Mouse (Mus musculus) limb, embryonic 14.5 days (tissue): ENCODE measurements around the gene Tmprss7. TPM values are rescaled to one million over a fixed set of nuclear protein-coding genes. Genes with fewer than 3 reads are reported as not detected.

Source experiments
- ATAC-seq: fragments of 200-750 bp; cut with Nextera tagmentation; 2 replicates; pipeline ENCODE4 v1.8.0; 2017; ENCODE audit warnings: low read depth, moderate number of reproducible peaks, moderate TSS enrichment; ENCODE audit not compliant: low FRiP score
- DNase-seq: peaks from one replicate; pipeline ENCODE4 v3.0.0-alpha.2; 2015; ENCODE audit warnings: low spot score
- H3K27ac ChIP-seq: fragments of 300-500 bp; sonication (generic); replicated peaks from 2 replicates; pipeline ENCODE4 v1.5.1; 2014; ENCODE audit warnings: low read depth, mild to moderate bottlenecking, low read length, moderate library complexity, mixed read lengths
- H3K27me3 ChIP-seq: fragments of 300-500 bp; sonication (generic); 2 replicates; pipeline ENCODE4 v1.6.1; 2014; ENCODE audit warnings: low read length, mixed read lengths; ENCODE audit not compliant: control insufficient read depth, insufficient read depth
- H3K36me3 ChIP-seq: fragments of 300-500 bp; sonication (generic); 2 replicates; pipeline ENCODE4 v1.6.1; 2014; ENCODE audit warnings: mild to moderate bottlenecking, low read length, moderate library complexity, mixed read lengths; ENCODE audit not compliant: control insufficient read depth, insufficient read depth
- H3K4me1 ChIP-seq: fragments of 300-500 bp; sonication (generic); 2 replicates; pipeline ENCODE4 v1.6.1; 2014; ENCODE audit warnings: antibody characterized with exemption, low read length, mixed read lengths; ENCODE audit not compliant: control insufficient read depth, insufficient read depth
- H3K4me2 ChIP-seq: fragments of 300-500 bp; sonication (generic); replicated peaks from 2 replicates; pipeline ENCODE4 v1.6.1; 2014; ENCODE audit warnings: low read depth, mild to moderate bottlenecking, low read length, moderate library complexity; ENCODE audit not compliant: severe bottlenecking
- H3K4me3 ChIP-seq: fragments of 300-500 bp; sonication (generic); replicated peaks from 2 replicates; pipeline ENCODE4 v1.5.1; 2014; ENCODE audit warnings: low read length
- H3K9ac ChIP-seq: fragments of 300-500 bp; sonication (generic); 2 replicates; pipeline ENCODE4 v1.6.1; 2014; ENCODE audit warnings: mild to moderate bottlenecking, low read depth, low read length, moderate library complexity; ENCODE audit not compliant: severe bottlenecking
- H3K9me3 ChIP-seq: fragments of 300-500 bp; sonication (generic); 2 replicates; pipeline ENCODE4 v1.6.1; 2016; ENCODE audit warnings: low read length; ENCODE audit not compliant: control insufficient read depth
- POLR2A ChIP-seq: fragments of 200-500 bp; IDR thresholded peaks from 2 replicates; pipeline ENCODE4 v1.8.0; 2012; ENCODE audit warnings: inconsistent platforms, mild to moderate bottlenecking, moderate library complexity, borderline replicate concordance; ENCODE audit not compliant: insufficient read depth, insufficient read length; ENCODE audit errors: extremely low read depth
- WGBS: fragments of 180-500 bp; shearing (Covaris S2); extraction: QIAGEN DNeasy Blood & Tissue Kit; methylation state at CpG from one replicate; pipeline ENCODE4 v1.1.7; 2014; 5-methylcytosine and 5-hydroxymethylcytosine counted together
- polyA plus RNA-seq, 2 experiments: library from polyadenylated mRNA; depleted of rRNA in 1 of 2; stranded (reverse) in 1 of 2; unstranded in 1 of 2; fragments of >200 nt; fragmentation: Nextera tagmentation in 1 of 2; extraction: Ambion mirVana in 1 of 2; gene quantifications; 2 replicates each; pipeline versions ENCODE4 v1.2.1 to v1.2.3; 2012 to 2014

Gene Tmprss7
- polyA plus RNA-seq, 2 experiments: 0.11 to 0.49 TPM

GRCm38 (mm10) chr16:45643944-45644343, 49.5 kb downstream of the Tmprss7 start:
- Histone ChIP-seq H3K36me3 (no peaks in the 10 kb centered on the region), H3K4me2 (no peak overlapping the region)

GRCm38 (mm10) chr16:45641301-45641700, 52.2 kb downstream of the Tmprss7 start:
- TF ChIP-seq POLR2A: no peak
- ATAC-seq: no peak
- no peak overlapping the region for H3K9ac ChIP-seq
- H3K27me3 ChIP-seq: no peaks in the 10 kb centered on the region
- 50% methylated on average over 3 of the region's 3 CpGs for WGBS
- no peak overlapping the region for H3K4me2 ChIP-seq
- H3K4me1 ChIP-seq: no peaks in the 10 kb centered on the region
- H3K27ac ChIP-seq: no peak overlapping the region
- DNase-seq: no peak
- H3K9me3 ChIP-seq: no peaks in the 10 kb centered on the region
- H3K36me3 ChIP-seq: no peaks in the 10 kb centered on the region
- no peak overlapping the region for H3K4me3 ChIP-seq

More at GRCm38 (mm10) chr16:45643944-45644343, 49.5 kb downstream of the Tmprss7 start:
- H3K4me3 ChIP-seq: no peak overlapping the region
- 90% methylated on average over 3 of the region's 3 CpGs for WGBS
- no peak for DNase-seq
- H3K4me1 ChIP-seq: no peaks in the 10 kb centered on the region
- H3K27ac ChIP-seq: no peak overlapping the region
- H3K27me3 ChIP-seq: no peaks in the 10 kb centered on the region
- ATAC-seq: no peak
- H3K9ac ChIP-seq: no peak overlapping the region
- no peak for TF ChIP-seq POLR2A
- H3K9me3 ChIP-seq: no peaks in the 10 kb centered on the region

- Histone ChIP-seq H3K9ac (no peak overlapping the region), H3K4me3 (no peak overlapping the region), H3K27ac (no peak overlapping the region), H3K4me1 (no peaks in the 10 kb centered on the region), H3K9me3 (no peaks in the 10 kb centered on the region), H3K36me3 (no peaks in the 10 kb centered on the region), H3K27me3 (no peaks in the 10 kb centered on the region), H3K4me2 (no peak overlapping the region)
- no peak for ATAC-seq
- DNase-seq: no peak
- 77% methylated on average over 10 of the region's 10 CpGs for WGBS
- no peak for TF ChIP-seq POLR2A
These were observed 53.2 kb downstream of the Tmprss7 start for GRCm38 (mm10) chr16:45640070-45640762.

- Histone ChIP-seq H3K4me2 (no peak overlapping the region), H3K36me3 (no peaks in the 10 kb centered on the region), H3K4me3 (no peak overlapping the region), H3K27ac (no peak overlapping the region), H3K27me3 (no peaks in the 10 kb centered on the region), H3K9ac (no peak overlapping the region), H3K4me1 (no peaks in the 10 kb centered on the region), H3K9me3 (no peaks in the 10 kb centered on the region)
- no peak for DNase-seq
- TF ChIP-seq POLR2A: no peak
- 78% methylated on average over 2 of the region's 2 CpGs for WGBS
- ATAC-seq: no peak
These were observed 57.6 kb downstream of the Tmprss7 start for GRCm38 (mm10) chr16:45635826-45636225.

- ATAC-seq (no peak), DNase-seq (no peak)
- WGBS: 76% methylated on average over 4 of the region's 4 CpGs
- H3K9ac ChIP-seq: no peak overlapping the region
- no peaks in the 10 kb centered on the region for H3K9me3 ChIP-seq
- H3K36me3 ChIP-seq: no peaks in the 10 kb centered on the region
- H3K4me3 ChIP-seq: no peak overlapping the region
- H3K27ac ChIP-seq: no peak overlapping the region
- no peak overlapping the region for H3K4me2 ChIP-seq
- no peaks in the 10 kb centered on the region for H3K4me1 ChIP-seq
- no peak for TF ChIP-seq POLR2A
- no peaks in the 10 kb centered on the region for H3K27me3 ChIP-seq
These were observed 61.0 kb downstream of the Tmprss7 start for GRCm38 (mm10) chr16:45632420-45632819.
